In genomic region chr9:121037975-121038374, GRCm38 (mm10) we compare ENCODE assay signal across 10 mouse cellular contexts.
A peak's percentile ranks its signal among the peaks of the same experiment; 100 is the strongest.
DNase-seq lines count a peak whose midpoint lies in the region; ATAC-seq lines count a peak whose summit lies in the region.
"Had no signal": no experiment of that assay in that cellular context is flagged by ENCODE, and none has a peak within 500 bp of the region (broad histone marks: within the 10 kb centered on the region; RNA-seq: fewer than 3 reads in every experiment).

No protein-coding gene starts in this region.

- H3K4me2 ChIP-seq in embryonic facial prominence, embryonic 11.5 days (ENCODE audit: low read depth, low read length) = no peak overlapping the region
- no peak overlapping the region for H3K4me2 ChIP-seq in hindbrain, embryonic 13.5 days
- H3K4me2 ChIP-seq in midbrain, embryonic 14.5 days (ENCODE audit: low read length) = no peak overlapping the region

- H3K27me3 ChIP-seq in embryonic facial prominence, embryonic 11.5 days (ENCODE audit: control insufficient read depth, insufficient read depth, low read length) = no peaks in the 10 kb centered on the region
- H3K27me3 ChIP-seq in hindbrain, embryonic 13.5 days = no peaks in the 10 kb centered on the region
- H3K27me3 ChIP-seq in midbrain, embryonic 14.5 days (ENCODE audit: control insufficient read depth, insufficient read depth, low read length) = no peaks in the 10 kb centered on the region

- no peak overlapping the region for H3K4me3 ChIP-seq in embryonic facial prominence, embryonic 11.5 days (ENCODE audit: low read depth, low read length)
- no peak overlapping the region for H3K4me3 ChIP-seq in hindbrain, embryonic 13.5 days
- no peak overlapping the region for H3K4me3 ChIP-seq in midbrain, embryonic 14.5 days (replicated peaks; ENCODE audit: low read depth, low read length)

- H3K9ac ChIP-seq in embryonic facial prominence, embryonic 11.5 days (replicated peaks; ENCODE audit: low read length) = no peak overlapping the region
- H3K9ac ChIP-seq in hindbrain, embryonic 13.5 days = no peak overlapping the region
- H3K9ac ChIP-seq in midbrain, embryonic 14.5 days (replicated peaks; ENCODE audit: low read length) = no peak overlapping the region

- 0 out of 2 replicates have a peak, but pooled peaks cover 3% of the 10 kb centered on the region for H3K4me1 ChIP-seq in embryonic facial prominence, embryonic 11.5 days (ENCODE audit: control insufficient read depth, insufficient read depth, low read length)
- H3K4me1 ChIP-seq in hindbrain, embryonic 13.5 days (replicated peaks) = peaks cover 42% of the 10 kb centered on the region
- H3K4me1 ChIP-seq in midbrain, embryonic 14.5 days (ENCODE audit: control insufficient read depth, insufficient read depth, low read length) = peaks cover 44% of the 10 kb centered on the region

- H3K36me3 ChIP-seq in embryonic facial prominence, embryonic 11.5 days (replicated peaks; ENCODE audit: control insufficient read depth, insufficient read depth, low read depth, low read length) = no peaks in the 10 kb centered on the region
- H3K36me3 ChIP-seq in hindbrain, embryonic 13.5 days = no peaks in the 10 kb centered on the region
- no peaks in the 10 kb centered on the region for H3K36me3 ChIP-seq in midbrain, embryonic 14.5 days (ENCODE audit: control insufficient read depth, insufficient read depth, low read length)

- DNase-seq in brain, adult 2 months (ENCODE audit: low read depth, low spot score) = peak; percentile 41
- DNase-seq in embryonic facial prominence, embryonic 11.5 days (ENCODE audit: low spot score) = peak; percentile 85
- DNase-seq in midbrain, embryonic 14.5 days = peak; percentile 82
- DNase-seq in thymus, postnatal 25 days = no peak
- DNase-seq in kidney, adult 9 months = no peak
- DNase-seq in kidney, postnatal 14 days = no peak
- DNase-seq: adrenal gland, postnatal 10 days had no signal

- no peaks in the 10 kb centered on the region for H3K9me3 ChIP-seq in embryonic facial prominence, embryonic 11.5 days (replicated peaks; ENCODE audit: control insufficient read depth, low read length)
- no peaks in the 10 kb centered on the region for H3K9me3 ChIP-seq in hindbrain, embryonic 13.5 days
- no peaks in the 10 kb centered on the region for H3K9me3 ChIP-seq in midbrain, embryonic 14.5 days (ENCODE audit: control insufficient read depth, low read length)

- 44% methylated on average over 5 of the region's 5 CpGs for WGBS in embryonic facial prominence, embryonic 11.5 days
- 32% methylated on average over 5 of the region's 5 CpGs for WGBS in hindbrain, embryonic 13.5 days
- 12% methylated on average over 5 of the region's 5 CpGs for WGBS in midbrain, embryonic 14.5 days

- peak; percentile 70 for ATAC-seq in embryonic facial prominence, embryonic 11.5 days (replicated peaks; ENCODE audit: insufficient number of reproducible peaks, low FRiP score, low TSS enrichment, low read depth)
- ATAC-seq in hindbrain, embryonic 13.5 days (ENCODE audit: low FRiP score) = peak; percentile 89
- ATAC-seq in midbrain, embryonic 14.5 days (ENCODE audit: low FRiP score, low TSS enrichment) = peak; percentile 31; the same call in 1 of the 2 replicates
- ATAC-seq: CD4-positive, CD25-positive, alpha-beta regulatory T cell, adult 4 months; intestine, embryonic 16.5 days had no signal

- H3K27ac ChIP-seq in embryonic facial prominence, embryonic 11.5 days (replicated peaks; ENCODE audit: low read depth, low read length) = no peak overlapping the region
- peak overlapping the region; percentile 83 for H3K27ac ChIP-seq in hindbrain, embryonic 13.5 days
- H3K27ac ChIP-seq in midbrain, embryonic 14.5 days (replicated peaks; ENCODE audit: low read depth, low read length) = peak overlapping the region; percentile 76

Comparison
In these comparisons a context has a peak if more than half of its experiments do, and no peak if none do; other contexts are left out.
1. DNase-seq: peak in brain, adult 2 months (single experiment), embryonic facial prominence, embryonic 11.5 days (single experiment) and midbrain, embryonic 14.5 days (single experiment); none in thymus, postnatal 25 days (single experiment), kidney, adult 9 months (single experiment) and kidney, postnatal 14 days (single experiment).
2. ATAC-seq: peak in every context shown above with its lines; median percentile 89 in hindbrain, embryonic 13.5 days; 70 in embryonic facial prominence, embryonic 11.5 days; 31 in midbrain, embryonic 14.5 days.